Mouse (Mus musculus): ENCODE measurements around the gene Carmil1.
"Not testable (repeated sequence)": the region's sequence is repeated elsewhere in the genome, so short reads cannot be mapped to it uniquely, and the experiment has no call there.

Gene Carmil1

GRCm38 (mm10) chr13:24104611-24105339, 175.8 kb downstream of the Carmil1 start:
- not testable (repeated sequence) for DNase-seq (ENCODE audit: low spot score in 2 of 2)

DNA sequence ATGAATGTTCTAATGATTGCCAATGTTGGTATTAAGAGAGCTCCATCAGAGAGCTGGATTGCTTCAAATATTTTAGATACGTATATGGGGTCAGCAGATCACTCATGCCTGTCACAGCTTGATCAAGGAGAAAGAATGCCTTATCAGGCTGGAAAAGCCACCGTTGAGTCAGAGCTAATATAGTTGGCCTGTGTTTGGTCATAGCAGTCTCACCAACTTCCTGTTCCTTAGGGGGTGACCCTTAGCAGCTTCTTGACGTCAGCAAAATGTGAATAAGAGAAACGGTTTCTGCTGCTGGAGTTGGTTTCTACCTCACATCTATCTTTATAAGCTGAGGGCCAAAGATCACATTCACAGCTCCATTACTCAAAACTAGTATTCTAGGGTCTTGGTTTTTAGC, 176.6 kb downstream of the Carmil1 start:
- no peak for DNase-seq (ENCODE audit: low spot score in 2 of 2)

DNA sequence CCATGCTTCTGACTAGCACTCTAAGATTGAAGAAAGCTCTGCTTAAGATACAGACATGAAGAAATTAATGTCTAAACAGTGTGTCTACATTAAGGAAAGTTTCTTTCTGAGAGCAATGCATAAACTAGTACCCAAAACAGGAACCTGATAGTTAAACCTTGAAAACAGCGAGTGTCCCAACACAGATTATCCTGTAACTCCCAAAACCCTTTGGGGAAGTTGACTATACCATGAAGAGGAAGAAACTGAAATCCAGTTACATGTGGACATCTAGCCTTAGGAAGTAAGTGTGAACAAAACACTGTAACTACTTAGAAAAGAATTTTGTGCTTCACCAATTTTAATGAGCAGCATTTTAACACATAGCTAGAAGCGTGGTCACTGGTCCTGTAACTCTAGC, 177.4 kb downstream of the Carmil1 start:
- DNase-seq (ENCODE audit: low spot score in 2 of 2), result no peak

DNA sequence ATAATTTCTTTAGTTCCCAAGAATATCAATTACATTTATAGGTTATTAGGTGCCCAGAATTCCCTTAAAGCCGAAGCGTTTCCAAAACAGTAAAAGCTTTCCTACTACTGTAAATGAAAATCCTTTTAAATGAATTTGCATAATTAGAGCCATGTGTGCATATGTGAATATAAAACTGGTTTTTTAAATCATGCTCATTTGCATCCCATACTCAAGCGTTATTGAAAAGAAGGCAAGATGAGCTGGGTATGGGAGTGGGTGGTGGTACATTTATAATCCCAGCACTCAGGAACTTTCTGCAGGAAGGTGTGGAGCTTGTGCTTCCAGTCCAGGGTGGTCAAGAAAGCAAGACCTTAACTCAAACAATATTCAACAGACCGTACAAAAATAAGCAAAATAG, 178.3 kb downstream of the Carmil1 start:
- DNase-seq (ENCODE audit: low spot score in 2 of 2), result no peak

GRCm38 (mm10) chr13:24101157-24102130, 179.2 kb downstream of the Carmil1 start:
- DNase-seq (ENCODE audit: low spot score in 2 of 2), result no peak

DNA sequence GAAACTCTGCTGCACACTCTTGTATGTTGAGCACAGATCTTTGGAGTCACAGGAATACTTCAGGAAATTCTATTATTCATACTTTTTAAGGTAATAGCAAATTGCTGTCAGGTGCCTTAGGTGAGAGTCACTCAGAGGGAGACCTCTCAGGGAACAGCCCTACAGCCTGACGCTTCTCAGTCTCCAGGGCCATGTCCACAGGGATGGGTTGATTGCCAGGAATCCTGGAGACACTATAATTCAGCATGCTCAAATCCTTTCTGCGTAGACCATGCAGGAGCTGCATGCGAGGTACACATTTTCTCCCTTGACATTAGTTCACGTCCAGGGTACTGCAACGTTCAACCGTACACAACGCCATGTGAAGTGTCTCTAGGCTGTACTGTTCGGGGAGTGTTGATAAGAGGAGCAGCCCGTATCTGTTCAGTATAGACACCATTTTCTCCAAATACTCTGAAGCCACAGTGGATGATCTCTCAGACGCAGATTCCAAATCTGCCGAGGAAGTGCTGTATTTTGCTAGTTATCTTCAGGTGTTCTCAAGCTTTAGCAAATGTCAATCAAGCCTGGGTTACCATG, 180.0 kb downstream of the Carmil1 start:
- DNase-seq (ENCODE audit: low spot score in 2 of 2), result no peak

DNA sequence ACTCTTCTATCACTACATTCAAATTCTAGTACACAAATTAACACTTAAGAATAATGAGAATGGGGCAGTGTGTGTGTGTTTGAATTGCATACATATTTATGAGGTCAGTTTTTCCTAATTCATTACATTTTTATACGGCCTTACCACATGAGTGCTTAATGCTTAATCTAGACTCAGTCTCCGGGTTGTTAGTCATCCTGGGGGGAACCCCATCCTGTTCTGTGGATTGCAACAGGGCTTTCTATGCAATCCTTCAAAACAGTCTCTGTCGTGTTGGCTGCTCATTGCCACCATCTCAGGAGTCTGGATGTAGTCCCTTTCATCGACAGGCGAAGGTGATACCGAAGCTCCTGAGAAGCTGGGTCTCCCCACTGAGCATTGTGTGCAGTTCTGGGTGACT, 184.0 kb downstream of the Carmil1 start:
- no peak for DNase-seq (ENCODE audit: low spot score in 2 of 2)

- no peak for DNase-seq (ENCODE audit: low spot score in 2 of 2)
Measured at GRCm38 (mm10) chr13:24094825-24095547, 185.6 kb downstream of the Carmil1 start.

- DNase-seq (ENCODE audit: low spot score in 2 of 2), result no peak
Measured at GRCm38 (mm10) chr13:24093108-24093507, 187.5 kb downstream of the Carmil1 start.

DNA sequence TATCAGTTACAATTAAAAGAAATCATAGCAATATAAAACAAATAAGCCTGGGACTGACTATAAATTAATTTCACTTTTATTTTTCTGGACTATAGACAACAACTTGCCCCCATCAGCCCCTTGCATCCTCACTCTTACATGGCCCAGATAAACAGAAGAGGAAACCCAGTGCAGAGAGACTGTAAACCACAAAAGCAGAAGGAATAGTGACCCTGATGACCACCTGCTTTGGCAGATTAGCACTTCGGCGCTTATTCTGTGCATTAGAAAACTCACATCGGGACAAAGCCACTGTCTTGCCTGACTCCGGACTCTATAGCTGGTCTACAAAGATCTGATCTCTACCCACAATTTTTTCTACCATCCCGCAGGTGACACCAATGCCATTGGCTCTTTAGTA, 188.5 kb downstream of the Carmil1 start:
- DNase-seq (ENCODE audit: low spot score in 2 of 2), result no peak

DNA sequence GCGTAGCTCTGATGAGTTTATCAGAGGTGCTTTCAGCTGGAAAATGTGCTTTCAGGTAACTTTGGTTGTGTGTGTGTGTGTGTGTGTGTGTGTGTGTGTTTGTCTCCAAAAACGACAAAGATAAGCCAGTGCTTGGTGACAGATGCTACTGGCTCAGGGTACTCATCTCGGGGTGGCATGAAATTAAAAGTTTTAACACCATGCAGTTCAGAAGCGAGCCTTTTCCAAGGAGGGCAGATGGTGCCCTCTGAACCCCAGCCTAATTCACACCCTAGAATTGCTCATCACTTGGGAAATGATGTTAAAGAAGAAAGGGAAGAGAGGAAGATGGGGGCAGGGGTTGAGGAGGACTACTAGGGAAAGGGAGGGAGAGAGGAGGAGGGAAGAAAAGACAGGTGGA, 198.4 kb downstream of the Carmil1 start:
- DNase-seq (ENCODE audit: low spot score in 2 of 2), result no peak

- no peak for DNase-seq (ENCODE audit: low spot score in 2 of 2)
Measured at GRCm38 (mm10) chr13:24081698-24082097, 198.9 kb downstream of the Carmil1 start.

- DNase-seq (ENCODE audit: low spot score in 2 of 2), result no peak
Measured at GRCm38 (mm10) chr13:24072588-24072987, 208.0 kb downstream of the Carmil1 start.

DNA sequence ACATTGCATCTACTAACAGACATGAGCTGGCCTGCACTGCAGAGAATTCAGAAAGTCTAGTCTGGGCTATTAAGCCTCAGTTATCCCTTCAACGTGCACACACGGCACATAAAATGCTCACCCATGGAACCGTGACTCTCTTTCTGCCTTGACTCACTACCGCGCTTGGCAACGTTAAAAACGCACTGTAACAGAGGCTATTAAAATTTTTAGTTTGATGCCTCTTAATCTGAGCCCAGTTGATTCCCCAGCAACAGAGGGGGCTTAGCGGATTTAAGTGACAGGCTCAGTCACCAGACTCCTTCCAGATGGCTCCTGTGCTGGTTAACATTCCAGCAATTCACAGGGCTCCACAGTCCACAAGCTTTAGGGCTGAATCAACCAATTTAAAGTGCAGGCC, 213.0 kb downstream of the Carmil1 start:
- no peak for DNase-seq (ENCODE audit: low spot score in 2 of 2)

GRCm38 (mm10) chr13:24065536-24065935, 215.1 kb downstream of the Carmil1 start:
- no peak for DNase-seq (ENCODE audit: low spot score in 2 of 2)

DNA sequence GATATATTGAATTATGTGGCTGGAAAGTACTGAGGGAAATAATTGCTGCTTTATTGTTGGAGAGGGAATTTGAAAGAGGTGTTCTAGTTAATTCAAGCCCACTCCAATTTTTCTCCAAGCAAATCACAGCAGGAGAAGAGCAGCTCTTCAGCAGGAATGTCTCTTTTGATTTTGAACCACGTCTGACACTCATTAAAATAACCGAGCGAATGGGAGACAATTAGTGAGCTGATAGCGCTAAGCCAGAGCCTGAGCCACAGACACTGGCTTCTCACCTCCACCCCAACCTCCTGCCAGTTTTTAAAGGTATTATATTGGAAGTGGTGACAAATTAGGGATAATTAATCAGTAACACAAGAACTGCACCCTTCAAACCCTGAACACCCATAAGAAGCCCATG, 217.8 kb downstream of the Carmil1 start:
- DNase-seq (ENCODE audit: low spot score in 2 of 2), result no peak

GRCm38 (mm10) chr13:24055072-24055869, 225.3 kb downstream of the Carmil1 start:
- DNase-seq (ENCODE audit: low spot score in 2 of 2), result no peak

GRCm38 (mm10) chr13:24051496-24051895, 229.1 kb downstream of the Carmil1 start:
- no peak for DNase-seq (ENCODE audit: low spot score in 2 of 2)

DNA sequence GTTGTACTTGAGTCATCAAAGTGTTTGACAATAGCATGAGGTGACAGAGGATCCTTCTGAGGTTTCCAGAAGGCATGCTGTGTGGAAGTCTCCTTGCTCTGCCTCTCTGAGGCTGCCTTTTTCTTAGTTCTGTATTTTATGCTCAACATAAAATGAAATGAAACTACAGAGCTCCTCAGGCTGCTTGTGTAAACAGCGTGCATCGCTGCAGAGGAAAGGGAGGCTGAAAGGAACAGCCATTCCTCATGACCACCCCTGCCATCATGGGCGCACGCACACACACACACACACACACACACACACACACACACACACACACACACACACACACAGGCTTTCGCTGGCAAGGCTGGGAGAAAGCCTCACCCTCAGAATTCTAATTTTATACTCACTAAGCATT, 230.3 kb downstream of the Carmil1 start:
- DNase-seq (ENCODE audit: low spot score in 2 of 2), result no peak

GRCm38 (mm10) chr13:24049267-24050034, 231.1 kb downstream of the Carmil1 start:
- DNase-seq (ENCODE audit: low spot score in 2 of 2), result no peak
